Mouse (Mus musculus) liver, adult 2 months (tissue): Measurements from ENCODE around the gene Slc22a21. TPM values are rescaled to one million over a fixed set of nuclear protein-coding genes. Genes with fewer than 3 reads are reported as not detected.
"Not testable (repeated sequence)": the region's sequence is repeated elsewhere in the genome, so short reads cannot be mapped to it uniquely, and the experiment has no call there.

Experiments used
- DNase-seq: peaks from one replicate; pipeline ENCODE4 v3.0.0-alpha.2; 2011; ENCODE audit warnings: low read depth, low spot score; ENCODE audit errors: extremely low read depth
- H3K27ac ChIP-seq: fragments of 200-500 bp; replicated peaks from 2 replicates; pipeline ENCODE4 v1.5.1; 2012; ENCODE audit warnings: low read depth, mild to moderate bottlenecking, control low read depth, inconsistent platforms, low read length; ENCODE audit not compliant: insufficient read depth
- H3K27me3 ChIP-seq: fragments of 200-500 bp; 2 replicates; pipeline ENCODE4 v1.6.1; 2012; ENCODE audit warnings: mild to moderate bottlenecking, moderate library complexity, low read length, inconsistent platforms; ENCODE audit not compliant: control insufficient read depth, insufficient read depth
- H3K36me3 ChIP-seq: fragments of 200-500 bp; 2 replicates; pipeline ENCODE4 v1.6.1; 2012; ENCODE audit warnings: low read length, inconsistent platforms; ENCODE audit not compliant: control insufficient read depth, insufficient read depth
- H3K4me1 ChIP-seq: fragments of 200-500 bp; 2 replicates; pipeline ENCODE4 v1.6.1; 2011; ENCODE audit warnings: low read length; ENCODE audit not compliant: control insufficient read depth, insufficient read depth
- H3K4me3 ChIP-seq: fragments of 200-500 bp; 2 replicates; pipeline ENCODE4 v1.5.1; 2011; ENCODE audit warnings: low read depth, mild to moderate bottlenecking, control low read depth, low read length, moderate library complexity; ENCODE audit not compliant: insufficient read depth
- H3K79me2 ChIP-seq: fragments of 200-500 bp; 2 replicates; pipeline ENCODE4 v1.6.1; 2012; ENCODE audit warnings: inconsistent platforms, mild to moderate bottlenecking, low read length, moderate library complexity; ENCODE audit not compliant: control insufficient read depth, insufficient read depth
- H3K9ac ChIP-seq: fragments of 200-500 bp; 2 replicates; pipeline ENCODE4 v1.6.1; 2012; ENCODE audit warnings: low read depth, mild to moderate bottlenecking, control low read depth, inconsistent platforms, low read length
- CTCF ChIP-seq: fragments of 200-500 bp; IDR thresholded peaks from 2 replicates; pipeline ENCODE4 v1.5.1; 2011; ENCODE audit warnings: low read depth, low read length, control low read depth
- POLR2A ChIP-seq: fragments of 200-500 bp; IDR thresholded peaks from 2 replicates; pipeline ENCODE4 v1.6.1; 2011; ENCODE audit warnings: low read length, control low read depth; ENCODE audit not compliant: insufficient read depth; ENCODE audit errors: extremely low read depth
- WGBS: fragments of 180-500 bp; shearing (Covaris S2); methylation state at CpG from one replicate; pipeline ENCODE4 v1.1.7; 2018; 5-methylcytosine and 5-hydroxymethylcytosine counted together
- polyA plus RNA-seq: library from polyadenylated mRNA; depleted of rRNA; stranded (reverse); fragments of >200 nt; gene quantifications from 2 replicates; pipeline ENCODE4 v1.2.3, GENCODE M21; 2012
- total RNA-seq: library from RNA; depleted of rRNA; stranded (reverse); fragments of >200 nt; gene quantifications from 2 replicates; pipeline ENCODE4 v1.2.3, GENCODE M21; 2014

The Slc22a21 gene
- total and polyA plus RNA-seq, 2 experiments, result 0.35 to 0.55 TPM

- whole genome bisulfite sequencing, result 83% methylated on average over 5 of the region's 5 CpGs
- H3K27ac ChIP-seq, result no peak overlapping the region
- no peak for TF ChIP-seq POLR2A
- TF ChIP-seq CTCF, result no peak
- H3K27me3 ChIP-seq, result no peaks in the 10 kb centered on the region
- H3K36me3 ChIP-seq, result no peaks in the 10 kb centered on the region
- DNase-seq, result no peak
- H3K4me3 ChIP-seq, result no peak overlapping the region
- H3K4me1 ChIP-seq, result peaks cover 10% of the 10 kb centered on the region
- no peaks in the 10 kb centered on the region for H3K79me2 ChIP-seq
- no peak overlapping the region for H3K9ac ChIP-seq
Observed at GRCm38 (mm10) chr11:54012961-54013360, 32.8 kb upstream of the Slc22a21 start.

GRCm38 (mm10) chr11:54011255-54011654 is 31.1 kb upstream of the Slc22a21 start:
- TF ChIP-seq POLR2A (no peak), CTCF (no peak)
- Histone ChIP-seq H3K36me3 (no peaks in the 10 kb centered on the region), H3K4me3 (no peak overlapping the region), H3K4me1 (peaks cover 14% of the 10 kb centered on the region), H3K27ac (no peak overlapping the region), H3K79me2 (no peaks in the 10 kb centered on the region), H3K27me3 (no peaks in the 10 kb centered on the region), H3K9ac (no peak overlapping the region)
- 33% methylated on average over 2 of the region's 2 CpGs for WGBS
- no peak for DNase-seq

- Histone ChIP-seq H3K36me3 (no peaks in the 10 kb centered on the region), H3K9ac (no peak overlapping the region), H3K79me2 (no peaks in the 10 kb centered on the region), H3K27me3 (no peaks in the 10 kb centered on the region), H3K27ac (no peak overlapping the region), H3K4me1 (peaks cover 26% of the 10 kb centered on the region), H3K4me3 (no peak overlapping the region)
- no peak for TF ChIP-seq CTCF
- TF ChIP-seq POLR2A, result no peak
- DNase-seq, result no peak
- WGBS, result 82% methylated on average over 10 of the region's 10 CpGs
Observed at GRCm38 (mm10) chr11:54008416-54008920, 28.3 kb upstream of the Slc22a21 start.

DNA sequence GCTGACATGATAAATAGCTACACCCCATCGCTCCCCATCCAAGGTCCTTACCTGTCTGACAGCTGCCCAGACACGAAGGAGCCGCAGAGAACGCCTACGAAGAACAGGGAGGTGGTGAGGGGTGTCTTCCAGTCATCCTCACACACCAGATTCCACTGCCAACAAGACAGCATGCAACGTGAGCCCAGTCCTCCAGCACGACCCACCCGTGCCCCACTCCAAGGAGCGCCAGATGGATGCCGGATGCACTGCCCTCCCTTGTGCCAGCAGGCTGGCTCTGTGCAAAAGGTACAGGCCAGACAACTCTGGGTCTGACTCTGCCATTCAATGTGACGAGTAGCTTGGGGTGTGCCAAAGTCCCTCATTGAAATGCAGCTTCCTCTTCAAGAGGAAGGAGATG is 27.6 kb upstream of the Slc22a21 start:
- Histone ChIP-seq H3K36me3 (no peaks in the 10 kb centered on the region), H3K27me3 (no peaks in the 10 kb centered on the region), H3K9ac (no peak overlapping the region), H3K27ac (no peak overlapping the region), H3K79me2 (no peaks in the 10 kb centered on the region), H3K4me1 (peaks cover 29% of the 10 kb centered on the region), H3K4me3 (no peak overlapping the region)
- no peak for TF ChIP-seq CTCF
- TF ChIP-seq POLR2A, result no peak
- no peak for DNase-seq
- WGBS, result 84% methylated on average over 11 of the region's 11 CpGs

DNA sequence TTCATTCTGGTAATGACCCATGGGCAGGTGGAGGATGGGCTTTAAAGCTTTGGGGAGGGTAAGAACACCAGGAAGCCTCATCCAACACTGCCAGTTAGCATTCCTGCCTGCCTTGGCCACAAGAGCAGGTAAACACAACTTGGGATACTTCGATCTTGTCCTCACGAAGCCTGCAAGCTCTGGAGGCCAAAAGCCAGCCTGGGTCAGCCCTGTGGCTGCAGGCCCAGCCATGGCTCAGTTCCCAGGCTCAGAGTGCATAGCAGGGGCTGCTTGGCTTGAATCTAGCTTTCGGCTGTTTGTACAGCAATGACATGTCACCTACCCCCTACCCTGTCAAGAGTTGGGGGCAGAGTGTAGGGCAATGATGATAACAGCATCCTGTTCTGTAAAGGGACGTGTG is 26.8 kb upstream of the Slc22a21 start:
- Histone ChIP-seq H3K27ac (0 out of 2 replicates have a peak overlapping the region, but pooled peaks have one; percentile 2), H3K79me2 (no peaks in the 10 kb centered on the region), H3K36me3 (no peaks in the 10 kb centered on the region), H3K9ac (no peak overlapping the region), H3K4me1 (peaks cover 24% of the 10 kb centered on the region), H3K4me3 (no peak overlapping the region), H3K27me3 (no peaks in the 10 kb centered on the region)
- no peak for TF ChIP-seq POLR2A
- TF ChIP-seq CTCF, result no peak
- DNase-seq, result peak; percentile 97
- WGBS, result 9% methylated on average over 4 of the region's 4 CpGs

GRCm38 (mm10) chr11:54006362-54006761 is 26.2 kb upstream of the Slc22a21 start:
- H3K4me3 ChIP-seq, H3K9ac ChIP-seq, H3K36me3 ChIP-seq, DNase-seq, H3K79me2 ChIP-seq, H3K27me3 ChIP-seq, H3K27ac ChIP-seq: not testable (repeated sequence)
- 59% methylated on average over 5 of the region's 5 CpGs for WGBS
- peaks cover 19% of the 10 kb centered on the region for H3K4me1 ChIP-seq
